Mouse (Mus musculus): ENCODE data around the gene Sprr4.
"Not testable (repeated sequence)": the region's sequence is repeated elsewhere in the genome, so short reads cannot be mapped to it uniquely, and the experiment has no call there.

Sprr4 gene
- long read RNA-seq, experiment 1, result 0 reads
- long read RNA-seq, experiment 2, result 0 reads

- intact Hi-C loops (cut with DNase I), result no loop called here
These were observed at the start of gene Sprr4 for GRCm38 (mm10) chr3:92500393-92500792. Sprr4 (minus strand) TSS chr3:92500493.

- intact Hi-C loops (cut with DNase I), result no loop called here
These were observed 34.1 kb upstream of the Sprr4 start, which contains the start of gene 2310046K23Rik for GRCm38 (mm10) chr3:92534411-92534810. 2310046K23Rik (minus strand) TSS chr3:92534511.

- intact Hi-C loops (cut with DNase I), result no loop called here
These were observed 12.0 kb upstream of the Sprr4 start for GRCm38 (mm10) chr3:92512325-92512724.

- intact Hi-C loops (cut with DNase I), result loop anchor here (1.0 to 2.0 kb wide), 2 partner anchors 116 to 359 kb away; no protein-coding TSS in a partner anchor
These were observed 10.5 kb upstream of the Sprr4 start for GRCm38 (mm10) chr3:92510786-92511185.

GRCm38 (mm10) chr3:92508185-92508584 is 7.9 kb upstream of the Sprr4 start:
- intact Hi-C loops (cut with DNase I), result no loop called here

- intact Hi-C loops (cut with DNase I), result no loop called here
These were observed 3.2 kb upstream of the Sprr4 start for GRCm38 (mm10) chr3:92503528-92503927.

GRCm38 (mm10) chr3:92490262-92490661 is 10.0 kb downstream of the Sprr4 start:
- intact Hi-C loops (cut with DNase I), result not testable (repeated sequence)

- intact Hi-C loops (cut with DNase I), result no loop called here
These were observed 14.0 kb downstream of the Sprr4 start for GRCm38 (mm10) chr3:92486307-92486706.

GRCm38 (mm10) chr3:92485863-92486262 is 14.4 kb downstream of the Sprr4 start, which contains the start of gene Sprr1a:
Sprr1a (minus strand) TSS chr3:92485895.
- intact Hi-C loops (cut with DNase I), result no loop called here

- intact Hi-C loops (cut with DNase I), result not testable (repeated sequence)
These were observed 19.0 kb downstream of the Sprr4 start for GRCm38 (mm10) chr3:92481249-92481648.

GRCm38 (mm10) chr3:92470111-92470510 is 30.2 kb downstream of the Sprr4 start:
- intact Hi-C loops (cut with DNase I), result no loop called here

- intact Hi-C loops (cut with DNase I), result no loop called here
These were observed 32.9 kb downstream of the Sprr4 start for GRCm38 (mm10) chr3:92467424-92467823.

- intact Hi-C loops (cut with DNase I), result no loop called here
These were observed 33.7 kb downstream of the Sprr4 start for GRCm38 (mm10) chr3:92466576-92466975.

- intact Hi-C loops (cut with DNase I), result no loop called here
These were observed 41.7 kb downstream of the Sprr4 start, which contains the start of gene Sprr3 for GRCm38 (mm10) chr3:92458620-92459019. Sprr3 (minus strand) TSS chr3:92458720.

GRCm38 (mm10) chr3:92455151-92455550 is 45.1 kb downstream of the Sprr4 start:
- intact Hi-C loops (cut with DNase I), result no loop called here

Data from adrenal gland (tissue).